Comparison of ENCODE assay signal across 18 mouse cellular contexts in genomic region chr8:70663691-70664090, GRCm38 (mm10). TPM values are rescaled to one million over a fixed set of nuclear protein-coding genes. Genes with fewer than 3 reads are reported as not detected.
DNase-seq lines count a peak whose midpoint lies in the region; ATAC-seq lines count a peak whose summit lies in the region.
"Had no signal": no experiment of that assay in that cellular context is flagged by ENCODE, and none has a peak within 500 bp of the region (broad histone marks: within the 10 kb centered on the region; RNA-seq: fewer than 3 reads in every experiment).

No protein-coding gene starts in this region.

- no peaks in the 10 kb centered on the region for H3K27me3 ChIP-seq in forebrain, embryonic 12.5 days
- H3K27me3 ChIP-seq in forebrain, embryonic 14.5 days (replicated peaks; ENCODE audit: control insufficient read depth, insufficient read depth, low read length), result no peaks in the 10 kb centered on the region
- H3K27me3 ChIP-seq in embryonic facial prominence, embryonic 11.5 days (ENCODE audit: control insufficient read depth, insufficient read depth, low read length), result no peaks in the 10 kb centered on the region
- H3K27me3 ChIP-seq in neural tube, embryonic 14.5 days (ENCODE audit: control insufficient read depth, insufficient read depth, low read length), result no peaks in the 10 kb centered on the region
- H3K27me3 ChIP-seq: liver, embryonic 13.5 days; neural tube, embryonic 12.5 days had no signal

- no peaks in the 10 kb centered on the region for H3K36me3 ChIP-seq in forebrain, embryonic 12.5 days (replicated peaks)
- no peaks in the 10 kb centered on the region for H3K36me3 ChIP-seq in forebrain, embryonic 14.5 days (ENCODE audit: control insufficient read depth, insufficient read depth, low read length)
- no peaks in the 10 kb centered on the region for H3K36me3 ChIP-seq in embryonic facial prominence, embryonic 11.5 days (replicated peaks; ENCODE audit: control insufficient read depth, insufficient read depth, low read depth, low read length)
- no peaks in the 10 kb centered on the region for H3K36me3 ChIP-seq in neural tube, embryonic 14.5 days (ENCODE audit: control insufficient read depth, insufficient read depth, low read length)
- H3K36me3 ChIP-seq: liver, embryonic 13.5 days; neural tube, embryonic 12.5 days had no signal

- no peaks in the 10 kb centered on the region; the same call in 1 of the 2 replicates for H3K9me3 ChIP-seq in forebrain, embryonic 12.5 days
- H3K9me3 ChIP-seq in forebrain, embryonic 14.5 days (replicated peaks; ENCODE audit: control insufficient read depth, low read length), result no peaks in the 10 kb centered on the region
- H3K9me3 ChIP-seq in embryonic facial prominence, embryonic 11.5 days (replicated peaks; ENCODE audit: control insufficient read depth, low read length), result no peaks in the 10 kb centered on the region
- no peaks in the 10 kb centered on the region for H3K9me3 ChIP-seq in neural tube, embryonic 14.5 days (ENCODE audit: control insufficient read depth, low read length)
- H3K9me3 ChIP-seq: liver, embryonic 13.5 days had no signal

- no peak for ATAC-seq in forebrain, embryonic 12.5 days (ENCODE audit: low FRiP score)
- no peak for ATAC-seq in forebrain, embryonic 14.5 days
- no peak for ATAC-seq in embryonic facial prominence, embryonic 11.5 days (replicated peaks; ENCODE audit: insufficient number of reproducible peaks, low FRiP score, low TSS enrichment, low read depth)
- ATAC-seq in neural tube, embryonic 14.5 days (ENCODE audit: low read depth), result no peak
- ATAC-seq in activated CD4-positive, CD25-positive, alpha-beta regulatory T cell, adult 4 months, result no peak
- no peak for ATAC-seq in megakaryocyte, adult 5-6 weeks (ENCODE audit: poor library complexity, severe bottlenecking)
- ATAC-seq: lung, postnatal 0 days had no signal

- H3K4me2 ChIP-seq in forebrain, embryonic 12.5 days, result no peak overlapping the region
- H3K4me2 ChIP-seq in forebrain, embryonic 14.5 days (ENCODE audit: low read length), result no peak overlapping the region
- H3K4me2 ChIP-seq in embryonic facial prominence, embryonic 11.5 days (ENCODE audit: low read depth, low read length), result no peak overlapping the region
- H3K4me2 ChIP-seq in neural tube, embryonic 14.5 days (ENCODE audit: low read depth, low read length), result no peak overlapping the region
- H3K4me2 ChIP-seq: heart, embryonic 11.5 days; liver, embryonic 13.5 days; neural tube, embryonic 12.5 days had no signal

- DNase-seq in forebrain, embryonic 14.5 days (ENCODE audit: low spot score), result no peak
- DNase-seq in lung, postnatal 10 days, result peak; percentile 19
- DNase-seq in lung, adult 18-20 months, result no peak
- no peak for DNase-seq in embryonic facial prominence, embryonic 11.5 days (ENCODE audit: low spot score)
- DNase-seq: cerebellum, adult 2 months; gastrocnemius, postnatal 36 days; kidney, adult 9 months; kidney, postnatal 4 days; layer of hippocampus, postnatal 36 days; liver, embryonic 13.5 days had no signal

- H3K4me3 ChIP-seq in forebrain, embryonic 12.5 days (replicated peaks), result no peak overlapping the region
- no peak overlapping the region for H3K4me3 ChIP-seq in forebrain, embryonic 14.5 days (ENCODE audit: low read depth, low read length)
- no peak overlapping the region for H3K4me3 ChIP-seq in embryonic facial prominence, embryonic 11.5 days (ENCODE audit: low read depth, low read length)
- H3K4me3 ChIP-seq in neural tube, embryonic 14.5 days (ENCODE audit: low read depth, low read length), result no peak overlapping the region
- H3K4me3 ChIP-seq: liver, embryonic 13.5 days; neural tube, embryonic 12.5 days had no signal

- H3K4me1 ChIP-seq in forebrain, embryonic 12.5 days, result peaks cover 17% of the 10 kb centered on the region
- H3K4me1 ChIP-seq in forebrain, embryonic 14.5 days (ENCODE audit: control insufficient read depth, insufficient read depth, low read length), result peaks cover 10% of the 10 kb centered on the region
- no peaks in the 10 kb centered on the region for H3K4me1 ChIP-seq in embryonic facial prominence, embryonic 11.5 days (ENCODE audit: control insufficient read depth, insufficient read depth, low read length)
- H3K4me1 ChIP-seq in neural tube, embryonic 14.5 days (ENCODE audit: control insufficient read depth, insufficient read depth, low read length), result peaks cover 9% of the 10 kb centered on the region; the same call in 1 of the 2 replicates

- no peak overlapping the region for H3K9ac ChIP-seq in forebrain, embryonic 12.5 days
- H3K9ac ChIP-seq in forebrain, embryonic 14.5 days (ENCODE audit: low read length), result no peak overlapping the region; the same call in 1 of the 2 replicates
- 0 out of 2 replicates have a peak overlapping the region, but pooled peaks have one; percentile 1 for H3K9ac ChIP-seq in embryonic facial prominence, embryonic 11.5 days (replicated peaks; ENCODE audit: low read length)
- no peak overlapping the region for H3K9ac ChIP-seq in neural tube, embryonic 14.5 days (replicated peaks; ENCODE audit: low read depth, low read length)
- H3K9ac ChIP-seq: liver, embryonic 13.5 days; neural tube, embryonic 12.5 days had no signal

- 0 out of 2 replicates have a peak overlapping the region, but pooled peaks have one; percentile 13 for H3K27ac ChIP-seq in forebrain, embryonic 12.5 days
- H3K27ac ChIP-seq in forebrain, embryonic 14.5 days (ENCODE audit: low read depth, low read length), result no peak overlapping the region
- no peak overlapping the region for H3K27ac ChIP-seq in embryonic facial prominence, embryonic 11.5 days (replicated peaks; ENCODE audit: low read depth, low read length)
- peak overlapping the region; percentile 56; the same call in 1 of the 2 replicates for H3K27ac ChIP-seq in neural tube, embryonic 14.5 days (ENCODE audit: low read depth, low read length)
- H3K27ac ChIP-seq: liver, embryonic 13.5 days; neural tube, embryonic 12.5 days had no signal

- WGBS in forebrain, embryonic 12.5 days, result 31% methylated on average over 4 of the region's 4 CpGs
- WGBS in forebrain, embryonic 14.5 days, result 41% methylated on average over 4 of the region's 4 CpGs
- 63% methylated on average over 4 of the region's 4 CpGs for WGBS in embryonic facial prominence, embryonic 11.5 days
- WGBS in neural tube, embryonic 14.5 days, result 33% methylated on average over 4 of the region's 4 CpGs

RNA-seq across cellular contexts. Expression of gene Pgpep1, which starts 3.5 kb away (rescaled TPM):
- polyA plus RNA-seq in forebrain, embryonic 12.5 days (2016; fragmentation: Nextera tagmentation; extraction: Ambion mirVana), result 69.3 and 70.4 TPM in 2 replicates
- polyA plus RNA-seq in forebrain, embryonic 14.5 days (2014; fragmentation: Nextera tagmentation; extraction: Ambion mirVana), result 85.7 and 101 TPM in 2 replicates
- polyA plus RNA-seq in embryonic facial prominence, embryonic 11.5 days (2014; fragmentation: Nextera tagmentation; extraction: Ambion mirVana), result 59.8 and 71.3 TPM in 2 replicates
- 74.5 and 85.2 TPM in 2 replicates for polyA plus RNA-seq in neural tube, embryonic 14.5 days (2014; fragmentation: Nextera tagmentation; extraction: Ambion mirVana)
- 1 to 10 TPM; 7.1 to 7.4 TPM for polyA plus RNA-seq in activated CD4-positive, CD25-positive, alpha-beta regulatory T cell, adult 4 months (2017; shearing (Covaris generic))
- 5.7 and 6.8 TPM in 2 replicates for total RNA-seq in megakaryocyte, adult 5-6 weeks (2015)
- total RNA-seq in megakaryocyte, adult 5-6 weeks (2017), result 1.5 and 4.0 TPM in 2 replicates

RNA-seq across cellular contexts. Expression of gene Lsm4, which starts 9.4 kb away (rescaled TPM):
- polyA plus RNA-seq in forebrain, embryonic 12.5 days (2016; fragmentation: Nextera tagmentation; extraction: Ambion mirVana), result 259 and 275 TPM in 2 replicates
- polyA plus RNA-seq in forebrain, embryonic 14.5 days (2014; fragmentation: Nextera tagmentation; extraction: Ambion mirVana), result 200 and 220 TPM in 2 replicates
- polyA plus RNA-seq in embryonic facial prominence, embryonic 11.5 days (2014; fragmentation: Nextera tagmentation; extraction: Ambion mirVana), result 323 and 334 TPM in 2 replicates
- 193 and 194 TPM in 2 replicates for polyA plus RNA-seq in neural tube, embryonic 14.5 days (2014; fragmentation: Nextera tagmentation; extraction: Ambion mirVana)
- polyA plus RNA-seq in activated CD4-positive, CD25-positive, alpha-beta regulatory T cell, adult 4 months (2017; shearing (Covaris generic)), result 100 to 1,000 TPM; 115 to 120 TPM
- 82.1 and 84.4 TPM in 2 replicates for total RNA-seq in megakaryocyte, adult 5-6 weeks (2015)
- 106 and 151 TPM in 2 replicates for total RNA-seq in megakaryocyte, adult 5-6 weeks (2017)

RNA-seq across cellular contexts. Expression of gene Gdf15, which starts 31.4 kb away (rescaled TPM):
- polyA plus RNA-seq in forebrain, embryonic 12.5 days (2016; fragmentation: Nextera tagmentation; extraction: Ambion mirVana), result 0.14 TPM in 1 of 2 replicates, not detected in the other
- polyA plus RNA-seq in forebrain, embryonic 14.5 days (2014; fragmentation: Nextera tagmentation; extraction: Ambion mirVana), result 0.16 and 0.20 TPM in 2 replicates
- polyA plus RNA-seq in embryonic facial prominence, embryonic 11.5 days (2014; fragmentation: Nextera tagmentation; extraction: Ambion mirVana), result 0.20 TPM in 1 of 2 replicates, not detected in the other
- polyA plus RNA-seq in neural tube, embryonic 14.5 days (2014; fragmentation: Nextera tagmentation; extraction: Ambion mirVana), result 0.54 TPM in 1 of 2 replicates, not detected in the other
- polyA plus RNA-seq in activated CD4-positive, CD25-positive, alpha-beta regulatory T cell, adult 4 months (2017; shearing (Covaris generic)), result not detected
- total RNA-seq in megakaryocyte, adult 5-6 weeks (2015), result not detected in 2 replicates
- not detected in 2 replicates for total RNA-seq in megakaryocyte, adult 5-6 weeks (2017)
- total RNA-seq: layer of hippocampus, postnatal 36 days had no signal
- polyA plus RNA-seq: neural tube, embryonic 12.5 days had no signal

RNA-seq across cellular contexts. Expression of gene Jund, which starts 35.1 kb away (rescaled TPM):
- 153 and 165 TPM in 2 replicates for polyA plus RNA-seq in forebrain, embryonic 12.5 days (2016; fragmentation: Nextera tagmentation; extraction: Ambion mirVana)
- 87.2 and 94.0 TPM in 2 replicates for polyA plus RNA-seq in forebrain, embryonic 14.5 days (2014; fragmentation: Nextera tagmentation; extraction: Ambion mirVana)
- polyA plus RNA-seq in embryonic facial prominence, embryonic 11.5 days (2014; fragmentation: Nextera tagmentation; extraction: Ambion mirVana), result 94.2 and 104 TPM in 2 replicates
- 115 and 119 TPM in 2 replicates for polyA plus RNA-seq in neural tube, embryonic 14.5 days (2014; fragmentation: Nextera tagmentation; extraction: Ambion mirVana)
- polyA plus RNA-seq in activated CD4-positive, CD25-positive, alpha-beta regulatory T cell, adult 4 months (2017; shearing (Covaris generic)), result 10 to 100 TPM; 12.5 to 20.0 TPM
- total RNA-seq in megakaryocyte, adult 5-6 weeks (2015), result 26.7 and 44.1 TPM in 2 replicates
- total RNA-seq in megakaryocyte, adult 5-6 weeks (2017), result 24.0 and 28.9 TPM in 2 replicates

RNA-seq across cellular contexts. Expression of gene Iqcn, which starts 39.6 kb away (rescaled TPM):
- 0.04 and 0.10 TPM in 2 replicates for polyA plus RNA-seq in forebrain, embryonic 12.5 days (2016; fragmentation: Nextera tagmentation; extraction: Ambion mirVana)
- polyA plus RNA-seq in forebrain, embryonic 14.5 days (2014; fragmentation: Nextera tagmentation; extraction: Ambion mirVana), result 0.06 and 0.10 TPM in 2 replicates
- not detected in 2 replicates for polyA plus RNA-seq in embryonic facial prominence, embryonic 11.5 days (2014; fragmentation: Nextera tagmentation; extraction: Ambion mirVana)
- 0.13 TPM in 1 of 2 replicates, not detected in the other for polyA plus RNA-seq in neural tube, embryonic 14.5 days (2014; fragmentation: Nextera tagmentation; extraction: Ambion mirVana)
- not detected for polyA plus RNA-seq in activated CD4-positive, CD25-positive, alpha-beta regulatory T cell, adult 4 months (2017; shearing (Covaris generic))
- total RNA-seq in megakaryocyte, adult 5-6 weeks (2015), result 0.11 and 0.27 TPM in 2 replicates
- total RNA-seq in megakaryocyte, adult 5-6 weeks (2017), result 0.04 TPM in 1 of 2 replicates, not detected in the other
- polyA plus RNA-seq: heart, embryonic 11.5 days; limb, embryonic 11.5 days; liver, embryonic 13.5 days had no signal

Comparison
In these comparisons a context has a peak if more than half of its experiments do, and no peak if none do; other contexts are left out.
1. H3K27ac ChIP-seq: peak in forebrain, embryonic 12.5 days (single experiment) and neural tube, embryonic 14.5 days (single experiment); none in forebrain, embryonic 14.5 days (single experiment) and embryonic facial prominence, embryonic 11.5 days (single experiment).